9 mouse cellular contexts compared by ENCODE assay signal in the genomic region with DNA sequence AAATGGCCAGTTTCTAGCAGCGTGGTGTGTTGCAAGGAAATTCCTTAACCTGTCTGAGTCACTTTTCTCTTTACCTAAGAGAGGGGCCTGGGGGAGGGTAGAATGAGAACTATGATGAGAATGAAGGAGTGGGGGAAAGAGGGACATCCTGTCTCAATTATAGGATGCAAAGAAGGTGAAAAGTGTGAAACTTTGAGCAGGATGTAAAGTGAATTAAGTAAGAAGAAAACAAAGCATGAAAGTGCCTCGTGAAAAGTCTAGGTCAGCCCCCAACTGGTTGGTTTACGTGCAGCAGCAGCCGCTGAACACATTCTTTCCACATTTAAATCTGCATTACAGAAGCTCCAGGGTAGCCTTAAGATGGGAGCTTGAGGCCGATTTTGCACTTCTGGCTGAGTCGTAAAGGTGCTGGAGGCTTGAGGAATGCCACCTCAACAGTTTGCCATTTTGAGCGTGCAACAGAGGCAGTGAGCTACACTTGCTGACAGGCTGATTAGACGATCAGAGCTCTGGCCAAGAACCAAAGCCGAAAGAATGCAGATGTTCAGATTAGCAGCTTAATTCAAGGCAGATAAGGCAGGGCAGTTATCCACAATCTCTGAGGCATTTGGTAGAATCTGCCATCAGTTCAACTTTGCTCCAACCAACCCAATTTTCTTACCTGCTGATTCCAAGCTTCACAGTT. TPM values are rescaled to one million over a fixed set of nuclear protein-coding genes. Genes with fewer than 3 reads are reported as not detected.
DNase-seq lines count a peak whose midpoint lies in the region; ATAC-seq and TF ChIP-seq lines count a peak whose summit lies in the region.
"Had no signal": no experiment of that assay in that cellular context is flagged by ENCODE, and none has a peak within 500 bp of the region (broad histone marks: within the 10 kb centered on the region; RNA-seq: fewer than 3 reads in every experiment).

No protein-coding gene starts in this region.

- H3K36me3 ChIP-seq in heart, adult 2 months (ENCODE audit: control insufficient read depth, insufficient read depth, low read length) = no peaks in the 10 kb centered on the region
- no peaks in the 10 kb centered on the region for H3K36me3 ChIP-seq in hindbrain, embryonic 14.5 days (replicated peaks; ENCODE audit: control insufficient read depth, insufficient read depth)

- H3K79me2 ChIP-seq in heart, adult 2 months (replicated peaks; ENCODE audit: control insufficient read depth, insufficient read depth, low read length) = no peaks in the 10 kb centered on the region

- ATAC-seq in hindbrain, embryonic 14.5 days (ENCODE audit: low FRiP score) = no peak

- no peak overlapping the region for H3K9ac ChIP-seq in heart, adult 2 months (ENCODE audit: low read depth, low read length)
- no peak overlapping the region for H3K9ac ChIP-seq in hindbrain, embryonic 14.5 days
- H3K9ac ChIP-seq: liver, embryonic 14.5 days had no signal

- intact Hi-C loops in heart, adult 2 months (cut with DNase I) = no loop called here
- intact Hi-C loops in heart, postnatal 25 days (cut with DNase I) = no loop called here

- H3K27me3 ChIP-seq in heart, adult 2 months (ENCODE audit: control insufficient read depth, insufficient read depth, low read length) = no peaks in the 10 kb centered on the region
- no peaks in the 10 kb centered on the region for H3K27me3 ChIP-seq in hindbrain, embryonic 14.5 days (ENCODE audit: control insufficient read depth, insufficient read depth, low read length)

- H3K4me2 ChIP-seq in hindbrain, embryonic 14.5 days (replicated peaks) = peak overlapping the region; percentile 21

- H3K27ac ChIP-seq in heart, adult 2 months = peak overlapping the region; percentile 31
- H3K27ac ChIP-seq in hindbrain, embryonic 14.5 days = no peak overlapping the region
- H3K27ac ChIP-seq: liver, embryonic 14.5 days had no signal

- no peak for TF ChIP-seq EP300 in heart, adult 2 months (IDR thresholded peaks at IDR 0.05; ENCODE audit: insufficient read depth, low read depth, low read length)

- peak overlapping the region; percentile 20; the same call in 1 of the 2 replicates for H3K4me3 ChIP-seq in heart, adult 2 months
- no peak overlapping the region for H3K4me3 ChIP-seq in hindbrain, embryonic 14.5 days (replicated peaks; ENCODE audit: low read length)

- TF ChIP-seq CTCF in heart, adult 2 months (IDR thresholded peaks at IDR 0.05) = no peak

- no peak for TF ChIP-seq POLR2A in heart, adult 2 months (IDR thresholded peaks at IDR 0.05; ENCODE audit: insufficient read depth, low read depth, low read length)

- 33% methylated on average over 9 of the region's 9 CpGs for WGBS in heart, adult 2 months
- 26% methylated on average over 9 of the region's 9 CpGs for WGBS in hindbrain, embryonic 14.5 days

- H3K4me1 ChIP-seq in heart, adult 2 months (ENCODE audit: control insufficient read depth, insufficient read depth, low read length) = no peaks in the 10 kb centered on the region; the same call in 1 of the 2 replicates
- no peaks in the 10 kb centered on the region for H3K4me1 ChIP-seq in hindbrain, embryonic 14.5 days (replicated peaks; ENCODE audit: control insufficient read depth, insufficient read depth, low read length)

- no peaks in the 10 kb centered on the region for H3K9me3 ChIP-seq in hindbrain, embryonic 14.5 days (ENCODE audit: control insufficient read depth, low read length)

- peak in 1 of 2 experiments; percentile 4 for DNase-seq in heart, adult 2 months
- no peak for DNase-seq in heart, postnatal 25 days (ENCODE audit: low spot score)
- DNase-seq in Muller cell, postnatal 12 days (ENCODE audit: inconsistent ontology term) = peak; percentile 4
- no peak for DNase-seq in hindbrain, embryonic 14.5 days (ENCODE audit: low spot score)
- DNase-seq in mesoderm, embryonic 11.5 days (ENCODE audit: low read depth, low spot score) = peak; percentile 11
- no peak for DNase-seq in ovary, adult 18-20 months (ENCODE audit: low spot score)
- no peak for DNase-seq in adrenal gland, postnatal 4 days (ENCODE audit: low spot score in 2 of 2)
- DNase-seq in spleen, postnatal 36 days (ENCODE audit: low spot score in 2 of 2) = no peak

RNA-seq across cellular contexts. Expression of gene Cysltr1, which starts 0.8 kb away (rescaled TPM):
- 1 to 10 TPM; 1.1 to 1.8 TPM for total RNA-seq in heart, adult 2 months (2021)
- polyA plus RNA-seq in heart, adult 2 months (2012; rRNA removed) = 1.0 and 3.0 TPM in 2 replicates
- 1 to 10 TPM; 1.3 to 2.0 TPM for total RNA-seq in heart, postnatal 25 days (2021)
- 0.46 and 0.54 TPM in 2 replicates for polyA plus RNA-seq in hindbrain, embryonic 14.5 days (2014; fragmentation: Nextera tagmentation; extraction: Ambion mirVana)
- under 1 TPM; 0.56 to 0.73 TPM for total RNA-seq in adrenal gland, postnatal 4 days (2021)

RNA-seq across cellular contexts. Expression of gene Gm5127, which starts 19.7 kb away (rescaled TPM):
- total RNA-seq in heart, adult 2 months (2021) = not detected
- polyA plus RNA-seq in heart, adult 2 months (2012; rRNA removed) = not detected in 2 replicates
- total RNA-seq in heart, postnatal 25 days (2021) = not detected
- polyA plus RNA-seq in hindbrain, embryonic 14.5 days (2014; fragmentation: Nextera tagmentation; extraction: Ambion mirVana) = 0.41 and 0.52 TPM in 2 replicates
- total RNA-seq in adrenal gland, postnatal 4 days (2021) = not detected

Comparison
In these comparisons a context has a peak if more than half of its experiments do, and no peak if none do; other contexts are left out.
1. DNase-seq: peak in Muller cell, postnatal 12 days (single experiment) and mesoderm, embryonic 11.5 days (single experiment); none in heart, postnatal 25 days (single experiment), hindbrain, embryonic 14.5 days (single experiment), ovary, adult 18-20 months (single experiment), adrenal gland, postnatal 4 days (0 of 2) and spleen, postnatal 36 days (0 of 2).